Mouse (Mus musculus): ENCODE results near the gene Slc16a5.
"Not testable (repeated sequence)": the region's sequence is repeated elsewhere in the genome, so short reads cannot be mapped to it uniquely, and the experiment has no call there.

The Slc16a5 gene

DNA sequence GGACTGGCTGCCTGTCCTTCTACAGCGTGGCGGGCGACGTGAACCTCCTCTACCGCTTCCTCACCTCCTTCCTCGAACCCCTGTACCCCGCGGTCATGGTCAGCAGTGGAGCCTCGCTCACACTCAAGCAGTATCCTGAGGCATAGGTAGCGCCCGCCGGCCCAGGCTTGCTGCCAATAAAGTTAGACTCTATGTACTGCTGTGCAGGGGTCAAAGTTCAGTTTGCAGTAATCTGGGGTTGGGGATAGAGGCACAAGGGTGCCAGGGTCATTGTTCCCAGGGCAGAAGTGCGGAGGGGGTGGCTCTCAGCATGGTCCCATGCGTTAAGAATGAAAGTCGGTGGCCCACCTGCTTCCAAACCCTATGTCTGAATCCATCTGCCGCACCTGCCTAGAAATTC, 14.2 kb upstream of the Slc16a5 start:
- DNase-seq (ENCODE audit: low spot score in 2 of 2), result no peak

DNA sequence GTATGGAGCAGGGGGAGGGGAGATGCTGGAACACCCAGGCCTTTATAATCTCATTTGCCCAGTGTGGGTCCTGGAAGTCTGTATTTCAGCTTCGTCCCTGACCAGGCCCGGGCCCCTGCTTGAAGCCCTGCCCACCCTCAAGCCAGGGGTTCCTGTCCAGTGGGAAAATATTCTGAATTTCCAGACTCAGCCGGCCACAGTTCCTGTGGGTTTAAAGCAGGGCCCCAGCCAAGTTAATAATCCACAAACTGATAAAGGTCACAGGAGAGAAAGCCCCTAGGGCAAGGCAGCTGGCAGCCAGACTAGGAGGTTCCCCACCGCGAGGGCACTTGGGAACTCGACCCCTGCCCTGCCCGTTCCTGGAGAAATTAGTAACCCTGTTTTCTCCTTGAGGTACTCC, 13.3 kb upstream of the Slc16a5 start:
- no peak for DNase-seq (ENCODE audit: low spot score in 2 of 2)

DNA sequence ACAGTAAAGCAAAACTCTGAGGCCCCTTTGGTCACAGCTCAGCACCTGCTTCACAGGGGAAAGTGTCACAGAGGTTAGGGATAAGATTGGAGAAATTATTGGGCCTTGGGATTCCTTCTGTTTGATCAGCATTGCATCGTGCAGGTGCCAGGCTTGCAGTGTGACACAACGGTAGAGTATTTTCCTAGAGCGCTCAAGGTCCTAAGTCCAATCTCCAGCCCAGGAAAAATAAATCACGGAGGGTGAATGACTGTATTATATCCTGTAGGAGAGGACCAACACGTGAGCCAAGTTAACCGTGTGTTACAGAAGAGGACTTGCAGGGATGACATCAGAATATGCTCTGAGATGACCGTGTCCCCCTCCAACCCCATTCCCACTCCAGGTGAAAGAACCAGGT, 12.1 kb upstream of the Slc16a5 start:
- no peak for DNase-seq (ENCODE audit: low spot score in 2 of 2)

DNA sequence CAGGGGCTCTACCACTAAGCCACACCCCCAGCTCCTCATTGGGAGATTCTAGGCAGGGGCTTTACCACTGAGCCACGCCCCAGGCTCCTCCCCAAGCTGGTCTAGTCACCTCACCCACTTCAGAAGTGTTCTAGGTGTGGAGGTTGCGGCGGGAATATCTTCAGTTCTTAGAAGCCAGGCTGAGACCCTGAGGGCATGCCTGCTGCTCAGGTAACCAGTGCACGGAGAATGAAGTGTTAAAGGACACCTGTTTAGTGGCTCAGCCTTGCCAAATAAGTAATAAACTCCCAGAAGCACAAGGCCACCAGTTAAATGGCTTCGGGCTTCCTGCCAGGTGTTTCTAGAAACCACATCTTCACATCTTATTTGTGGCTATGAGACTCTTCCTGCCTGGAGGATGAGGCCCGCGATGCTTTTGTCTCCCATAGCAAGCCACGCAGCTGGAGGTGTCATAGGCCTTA, 10.5 kb upstream of the Slc16a5 start:
- DNase-seq (ENCODE audit: low spot score in 2 of 2), result no peak

DNA sequence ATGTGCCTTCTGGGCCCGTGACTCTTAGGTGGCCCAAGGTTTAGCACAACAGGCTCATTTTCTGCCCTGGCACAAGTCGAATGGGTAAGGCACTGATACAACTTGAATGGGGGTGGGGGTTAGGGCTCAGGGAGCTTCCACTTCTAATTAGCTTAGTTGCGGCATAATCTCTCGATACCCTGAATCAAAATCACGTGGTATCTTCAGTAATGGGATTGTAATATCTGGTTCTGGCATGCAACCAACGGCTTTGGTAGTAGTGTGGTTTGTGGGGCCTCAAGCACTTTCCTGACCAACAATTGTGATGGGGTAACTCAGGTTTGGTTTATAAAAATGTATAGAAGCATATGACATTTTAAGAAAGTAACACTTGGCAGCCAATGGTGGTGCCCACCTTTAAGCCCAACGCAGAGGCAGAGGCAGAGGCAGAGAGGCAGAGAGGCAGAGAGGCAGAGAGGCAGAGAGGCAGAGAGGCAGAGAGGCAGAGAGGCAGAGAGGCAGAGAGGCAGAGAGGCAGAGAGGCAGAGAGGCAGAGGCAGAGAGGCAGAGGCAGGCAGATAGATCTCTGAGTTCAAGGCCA, 9.9 kb upstream of the Slc16a5 start:
- no peak for DNase-seq (ENCODE audit: low spot score in 2 of 2)

DNA sequence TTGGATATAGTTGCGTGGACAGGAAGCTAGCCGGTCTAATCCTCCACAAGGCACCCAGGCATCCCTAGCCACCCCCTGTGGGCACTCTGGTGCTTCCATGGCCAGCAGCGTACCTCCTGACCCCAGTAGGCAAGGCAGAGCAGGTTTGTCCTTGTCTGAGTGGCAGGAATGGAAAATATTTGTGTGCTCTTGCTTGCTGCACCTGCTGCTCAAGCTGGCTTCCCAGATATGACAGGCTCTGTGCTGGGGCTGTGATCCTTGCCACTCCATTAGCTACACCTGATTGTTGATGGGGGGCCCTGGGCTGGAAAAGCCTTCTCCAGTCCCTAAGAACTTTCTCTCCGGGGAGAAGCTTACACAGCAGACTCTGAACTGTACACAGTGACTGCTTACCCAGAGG, 9.0 kb upstream of the Slc16a5 start:
- DNase-seq (ENCODE audit: low spot score in 2 of 2), result no peak

DNA sequence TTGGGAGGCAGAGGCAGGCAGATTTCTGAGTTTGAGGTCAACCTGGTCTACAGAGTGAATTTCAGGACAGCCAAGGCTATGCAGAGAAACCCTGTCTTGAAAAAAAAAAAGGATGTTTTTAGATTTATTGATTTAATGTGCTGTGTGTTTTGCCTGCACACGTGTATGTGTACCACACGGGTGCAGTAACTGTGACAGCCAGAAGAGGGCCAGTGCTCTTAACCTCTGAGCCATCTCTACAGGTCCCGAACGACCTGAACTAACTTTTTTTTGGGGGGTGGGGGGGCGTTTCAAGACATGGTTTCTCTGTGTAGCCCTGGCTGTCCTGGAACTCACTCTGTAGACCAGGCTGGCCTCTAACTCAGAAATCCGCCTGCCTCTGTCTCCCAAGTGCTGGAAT, 7.5 kb upstream of the Slc16a5 start:
- DNase-seq (ENCODE audit: low spot score in 2 of 2), result not testable (repeated sequence)

DNA sequence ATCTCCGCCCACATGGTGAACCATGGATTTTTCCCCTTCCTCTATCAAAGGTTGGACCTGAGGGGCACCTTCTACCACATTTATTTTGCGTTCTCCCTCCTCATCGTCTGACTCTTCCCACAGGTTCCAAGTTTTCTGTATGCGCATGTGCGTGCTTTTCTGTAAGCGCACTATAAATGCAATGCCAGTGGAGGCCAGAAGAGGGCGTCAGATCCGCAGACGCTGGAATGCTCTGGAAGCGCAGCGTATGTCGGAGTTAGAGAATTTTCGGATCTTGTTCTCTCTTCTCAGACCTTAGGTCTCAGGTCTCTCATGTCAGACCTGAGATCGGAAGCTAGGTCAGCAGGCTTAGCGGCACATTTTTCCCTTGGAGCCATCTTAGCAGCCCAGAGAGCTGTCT, 6.7 kb upstream of the Slc16a5 start:
- no peak for DNase-seq (ENCODE audit: low spot score in 2 of 2)

DNA sequence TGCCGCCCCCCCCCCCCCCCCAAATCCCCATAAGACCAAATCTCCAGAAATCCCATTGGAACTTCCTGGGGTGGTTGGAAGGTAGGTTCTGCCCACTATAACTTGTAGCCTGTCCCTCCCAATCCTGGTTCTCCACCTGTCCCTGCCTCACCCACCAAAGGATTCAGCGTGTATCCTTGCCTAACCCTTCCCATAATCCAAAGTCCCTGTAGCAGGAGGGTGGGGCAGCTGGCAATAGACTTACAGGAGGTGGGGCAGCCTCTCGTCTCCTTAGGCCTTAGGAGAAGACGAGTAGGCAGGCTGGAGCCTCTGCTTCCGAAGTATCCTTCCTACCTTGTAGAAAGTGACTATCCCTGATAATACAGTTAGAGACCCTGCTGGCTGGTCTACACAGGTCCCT, 6.1 kb upstream of the Slc16a5 start:
- DNase-seq (ENCODE audit: low spot score in 2 of 2), result no peak

DNA sequence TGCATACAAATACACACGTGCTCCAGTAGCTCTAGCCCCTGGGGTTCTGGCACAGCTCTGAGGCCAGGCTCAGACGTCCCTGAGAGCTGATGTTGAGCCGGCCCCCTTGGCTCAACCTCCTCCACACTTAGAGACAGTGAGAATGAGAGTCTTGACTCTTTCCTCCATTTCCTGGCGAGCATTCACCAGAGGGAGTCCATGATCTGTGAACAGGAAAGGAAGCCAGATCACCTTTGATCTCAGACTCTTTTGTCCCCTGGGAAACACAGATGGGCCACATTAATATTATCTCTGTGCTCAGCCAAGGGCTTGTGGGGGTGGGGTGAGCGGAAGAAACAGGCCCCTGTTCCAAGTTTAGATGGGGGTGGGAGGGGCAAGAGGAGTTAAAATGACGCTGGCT, 4.9 kb upstream of the Slc16a5 start:
- DNase-seq (ENCODE audit: low spot score in 2 of 2), result no peak

DNA sequence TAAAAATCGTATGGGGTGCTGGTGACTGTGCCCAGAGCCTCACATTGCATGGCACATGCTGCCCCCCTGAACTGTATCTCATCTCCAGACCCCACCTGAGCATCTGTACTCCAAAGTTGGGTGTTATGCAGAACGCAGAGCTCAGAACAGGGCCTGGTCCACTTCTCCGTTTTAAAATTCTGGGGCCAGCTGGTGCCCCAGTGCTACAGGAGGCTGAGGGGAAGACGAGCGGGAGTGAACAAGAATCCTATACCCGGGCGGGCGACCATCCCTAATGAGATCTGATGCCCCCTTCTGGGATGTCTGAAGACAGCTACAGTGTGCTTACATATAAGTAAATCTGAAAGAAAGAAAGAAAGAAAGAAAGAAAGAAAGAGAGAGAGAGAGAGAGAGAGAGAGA, 1.3 kb upstream of the Slc16a5 start:
- DNase-seq (ENCODE audit: low spot score in 2 of 2), result no peak

DNA sequence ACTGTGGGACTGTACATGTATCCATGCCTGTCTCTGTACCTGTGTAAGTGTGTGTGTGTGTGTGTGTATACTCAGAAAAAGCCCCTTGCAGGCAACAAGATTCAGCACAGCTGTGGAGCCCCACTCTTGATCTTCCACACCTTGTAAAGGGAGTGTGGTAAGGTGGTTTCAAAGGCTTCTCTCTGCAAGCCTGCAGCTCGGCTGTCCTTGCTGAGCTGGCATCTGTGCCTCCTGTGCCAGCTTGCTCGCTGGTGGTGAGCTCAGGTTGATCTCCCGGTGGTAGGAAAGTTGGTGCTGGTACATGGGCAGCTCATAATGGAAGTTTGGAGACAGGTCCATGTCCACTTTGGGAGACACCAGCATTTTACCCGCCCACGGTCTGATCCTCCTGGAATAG, 430 bp upstream of the Slc16a5 start:
- DNase-seq (ENCODE audit: low spot score in 2 of 2), result no peak

DNA sequence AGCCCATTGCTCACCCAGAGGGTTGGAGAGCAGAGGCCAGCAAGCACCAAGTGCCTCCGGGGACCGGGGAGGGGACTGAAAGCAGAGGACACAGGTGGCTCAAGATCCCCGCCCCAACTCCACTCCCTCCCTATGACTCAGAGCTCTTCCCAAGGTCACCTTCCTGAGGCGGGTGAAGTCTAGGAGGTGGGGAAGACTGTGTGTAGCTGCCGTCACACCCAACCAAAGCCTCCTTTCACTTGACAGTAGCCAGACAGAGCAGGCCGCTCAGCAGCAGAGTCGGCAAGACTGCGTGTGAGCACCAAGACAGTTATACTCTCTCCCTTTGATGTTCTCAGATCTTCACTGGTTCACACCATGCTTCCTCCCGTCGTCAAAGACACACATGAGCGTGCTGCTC, 1.1 kb downstream of the Slc16a5 start:
- DNase-seq (ENCODE audit: low spot score in 2 of 2), result no peak

DNA sequence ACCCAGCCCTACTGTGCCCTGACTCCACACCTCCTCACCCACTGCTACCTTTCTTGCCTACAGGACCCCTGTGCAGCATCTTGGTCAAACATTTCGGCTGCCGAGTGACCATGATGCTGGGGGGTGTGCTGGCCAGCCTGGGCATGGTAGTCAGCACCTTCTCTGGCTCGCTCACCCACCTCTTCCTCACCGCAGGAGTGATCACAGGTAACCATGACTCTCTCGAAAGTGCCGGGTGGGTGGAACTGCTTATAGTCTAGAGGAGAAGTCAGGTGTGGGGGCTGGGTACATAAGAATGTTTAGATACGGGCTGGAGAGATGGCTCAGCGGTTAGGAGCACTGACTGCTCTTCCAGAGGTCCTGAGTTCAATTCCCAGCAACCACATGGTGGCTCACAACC, 2.6 kb downstream of the Slc16a5 start:
- DNase-seq (ENCODE audit: low spot score in 2 of 2), result no peak

DNA sequence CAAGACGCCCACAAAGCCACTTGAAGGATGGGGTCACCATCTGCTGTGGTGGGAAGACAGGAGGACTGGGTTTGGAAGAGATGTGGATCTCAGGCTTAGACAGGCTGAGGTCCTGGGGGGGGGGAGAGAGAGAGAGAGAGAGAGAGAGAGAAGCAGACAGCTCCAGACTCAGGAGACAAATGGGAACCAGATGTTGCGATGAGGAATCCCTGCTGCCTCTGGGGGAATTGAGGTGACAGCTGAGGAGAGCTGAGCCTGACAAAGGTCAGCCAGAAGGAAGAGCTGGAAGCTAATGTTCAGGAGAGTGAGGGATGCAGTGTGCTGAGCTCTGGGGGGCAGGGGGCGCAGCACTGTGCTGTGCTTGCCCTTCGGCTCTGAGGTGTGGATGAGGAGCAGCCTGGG, 4.9 kb downstream of the Slc16a5 start:
- DNase-seq (ENCODE audit: low spot score in 2 of 2), result no peak

DNA sequence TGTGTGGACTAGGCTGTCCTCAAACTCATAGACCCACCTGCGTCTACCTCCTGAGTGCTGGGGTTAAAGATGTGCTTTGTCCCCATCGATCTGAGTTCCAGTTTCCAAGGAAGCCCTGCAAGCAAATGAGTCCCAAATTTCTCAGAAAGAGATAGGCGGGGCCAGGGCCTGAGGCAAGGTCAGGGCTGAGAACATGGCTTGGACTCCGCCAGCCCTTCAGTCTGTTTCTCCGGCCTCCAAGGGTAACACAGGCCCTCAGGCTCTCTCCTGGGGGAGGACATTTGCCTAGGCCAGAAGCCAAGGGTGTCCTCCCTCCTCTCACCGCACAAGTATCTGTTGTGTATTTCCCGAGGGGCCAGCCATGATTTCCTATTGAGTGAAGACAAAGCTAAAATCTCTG, 9.9 kb downstream of the Slc16a5 start:
- no peak for DNase-seq (ENCODE audit: low spot score in 2 of 2)

DNA sequence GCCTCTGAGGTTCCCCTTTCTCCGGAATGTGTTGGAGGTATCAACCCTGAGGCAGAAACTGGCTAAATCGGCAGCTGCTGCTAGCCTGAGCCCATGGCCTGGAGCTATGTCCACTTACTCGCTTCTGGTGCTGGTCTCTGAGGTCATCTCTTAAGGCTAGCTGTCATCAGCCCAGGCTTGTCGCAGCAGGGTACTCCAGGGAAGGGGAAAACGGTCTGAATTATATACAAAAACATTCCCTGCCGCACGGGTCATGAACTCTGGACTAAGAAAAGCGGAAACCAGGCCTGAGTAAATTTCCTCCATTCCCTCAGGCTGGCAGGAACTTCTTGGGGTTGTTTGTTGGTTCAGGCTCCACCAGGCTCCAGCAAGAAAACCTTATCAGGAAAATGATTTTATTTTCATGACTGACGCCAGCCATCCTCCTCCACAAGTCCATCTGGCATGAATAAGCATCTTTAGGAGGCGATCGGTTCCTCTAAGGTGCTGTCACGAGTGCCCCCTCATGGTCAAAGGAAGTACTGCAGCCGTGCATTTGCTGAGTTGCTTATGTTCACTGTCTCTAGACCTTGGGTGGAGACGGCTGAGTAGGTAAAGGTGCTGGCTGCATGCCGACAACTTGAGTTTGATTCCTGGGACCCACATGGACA, 11.5 kb downstream of the Slc16a5 start:
- peak; percentile 99 to 100 for DNase-seq (ENCODE audit: low spot score in 2 of 2)

DNA sequence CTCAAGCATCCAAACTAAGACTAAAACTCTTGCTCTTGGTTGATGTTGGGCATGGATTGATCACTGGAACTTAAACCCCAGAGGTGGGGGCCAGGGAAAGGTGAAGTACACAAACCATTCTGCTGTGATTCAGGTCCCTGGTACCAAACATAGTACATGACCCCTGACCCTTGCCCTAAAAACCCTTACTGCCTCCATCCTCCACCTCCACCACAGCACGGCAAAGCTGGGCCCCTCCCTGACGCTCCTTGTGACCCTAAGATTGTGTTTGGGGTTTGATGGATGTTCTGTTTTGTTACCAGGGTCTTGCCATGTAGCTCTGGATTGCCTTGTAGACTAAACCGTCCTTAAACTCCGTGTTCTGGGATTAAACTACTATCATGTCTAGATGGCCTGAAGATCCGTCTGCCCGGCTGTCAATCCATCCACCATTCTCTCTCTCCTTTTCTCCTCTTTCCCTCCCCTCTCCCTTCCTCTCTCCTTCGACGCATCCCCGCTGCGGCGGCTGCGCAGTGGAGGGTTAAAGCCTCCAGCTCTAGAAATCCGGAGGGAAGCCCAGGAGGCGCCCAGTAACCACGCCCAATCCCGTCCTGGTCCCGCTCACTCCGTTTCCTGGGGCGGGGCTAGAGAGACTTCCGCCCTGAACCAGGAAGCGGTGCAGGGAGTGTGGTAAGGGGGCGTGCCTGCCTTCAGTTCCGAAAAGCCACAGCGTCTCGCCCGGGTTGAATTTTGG, 12.9 kb downstream of the Slc16a5 start, which contains the start of gene Armc7:
Gene Armc7, plus strand, starts transcription at position 643 of the 733 bp plus-strand sequence.
- peak; percentile 85 to 87 for DNase-seq (ENCODE audit: low spot score in 2 of 2)

DNA sequence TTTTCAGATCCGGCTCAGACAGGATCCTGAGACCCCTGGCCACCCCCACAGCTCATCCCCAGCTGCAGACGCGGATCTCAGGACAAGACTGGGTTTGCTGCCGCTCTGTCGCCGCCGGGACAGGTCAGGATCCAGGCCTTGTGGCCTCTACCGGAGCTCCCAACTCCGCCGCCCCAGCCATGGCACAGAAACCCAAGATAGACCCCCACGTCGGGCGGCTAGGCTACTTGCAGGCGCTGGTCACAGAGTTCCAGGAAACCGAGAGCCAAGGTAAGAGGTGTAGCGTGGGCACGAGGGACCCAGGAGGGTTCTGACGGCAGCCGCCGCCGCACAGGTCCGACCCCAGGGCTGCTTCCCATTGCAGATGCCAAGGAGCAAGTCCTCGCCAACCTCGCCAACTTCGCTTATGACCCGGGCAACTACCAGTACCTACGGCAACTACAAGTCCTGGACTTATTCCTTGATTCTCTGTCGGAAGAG, 13.5 kb downstream of the Slc16a5 start:
- DNase-seq (ENCODE audit: low spot score in 2 of 2), result no peak

DNA sequence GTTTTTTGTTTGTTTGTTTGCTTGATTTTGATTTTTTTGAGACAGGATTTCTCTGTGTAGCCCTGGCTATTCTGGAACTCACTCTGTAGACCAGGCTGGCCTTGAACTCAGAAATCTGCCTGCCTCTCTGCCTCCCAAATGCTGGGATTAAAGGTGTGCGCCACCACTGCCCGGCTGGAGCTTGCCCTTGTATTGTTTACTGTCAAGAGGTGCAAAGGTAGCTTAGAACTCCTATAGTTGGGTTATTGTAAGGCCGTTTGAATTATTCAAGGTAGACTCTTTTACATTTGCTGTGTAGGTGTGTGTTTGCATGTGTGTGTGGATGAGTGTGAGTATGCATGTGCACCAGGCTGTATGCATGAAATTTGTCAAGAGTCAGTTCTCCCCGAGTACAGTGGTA, 14.4 kb downstream of the Slc16a5 start:
- DNase-seq (ENCODE audit: low spot score in 2 of 2), result not testable (repeated sequence)

DNA sequence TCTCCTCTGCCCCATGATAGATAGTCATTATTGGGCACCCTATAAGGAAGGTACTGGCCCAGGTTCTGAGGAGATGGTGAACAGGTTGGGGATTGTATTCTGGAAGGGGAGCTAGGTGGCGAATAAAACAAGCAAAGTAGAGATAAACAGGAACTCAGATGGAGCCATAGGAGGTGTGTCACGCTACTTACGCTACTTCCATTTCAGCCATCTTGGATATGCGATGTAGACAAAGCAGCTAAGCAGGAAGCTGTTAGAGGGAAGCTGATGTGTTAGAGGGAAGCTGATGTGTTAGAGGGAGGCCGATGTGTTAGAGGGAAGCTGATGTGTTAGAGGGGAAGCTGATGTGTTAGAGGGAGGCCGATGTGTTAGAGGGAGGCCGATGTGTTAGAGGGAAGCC, 15.1 kb downstream of the Slc16a5 start:
- DNase-seq (ENCODE audit: low spot score in 2 of 2), result not testable (repeated sequence)

DNA sequence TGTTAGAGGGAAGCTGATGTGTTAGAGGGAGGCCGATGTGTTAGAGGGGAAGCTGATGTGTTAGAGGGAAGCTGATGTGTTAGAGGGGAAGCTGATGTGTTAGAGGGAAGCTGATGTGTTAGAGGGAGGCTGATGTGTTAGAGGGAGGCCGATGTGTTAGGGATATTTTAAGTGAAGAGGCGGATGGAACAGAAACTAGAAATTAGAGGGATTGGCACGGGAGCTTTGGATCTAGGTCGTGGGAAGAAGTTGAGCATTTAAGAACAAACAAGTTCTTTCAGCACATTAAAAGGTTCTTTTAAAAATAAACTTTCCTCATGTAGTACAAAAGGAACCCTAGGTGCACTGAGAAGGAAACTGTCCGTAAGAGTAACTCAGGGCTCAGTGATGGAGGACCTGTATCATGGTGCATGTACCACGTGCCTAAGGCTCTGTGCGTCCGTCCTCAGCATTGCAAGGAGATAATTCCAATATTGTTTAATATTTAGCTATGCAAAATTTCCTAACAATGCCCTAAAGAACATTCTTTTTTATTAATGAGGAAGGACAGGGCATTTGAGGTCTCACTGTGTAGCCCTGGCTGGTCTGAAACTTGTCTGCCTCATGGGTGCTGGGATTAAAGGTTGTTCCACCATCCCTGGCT, 16.1 kb downstream of the Slc16a5 start:
- DNase-seq (ENCODE audit: low spot score in 2 of 2), result no peak

Measured in frontal cortex, postnatal 25 days (tissue).